Mouse (Mus musculus) megakaryocyte, adult 5-6 weeks (primary cell): ENCODE data around the gene Myo1e. TPM values are rescaled to one million over a fixed set of nuclear protein-coding genes. Genes with fewer than 3 reads are reported as not detected.
"Not testable (repeated sequence)": the region's sequence is repeated elsewhere in the genome, so short reads cannot be mapped to it uniquely, and the experiment has no call there.

Experiments
- ATAC-seq: 2 replicates; pipeline ENCODE4 v1.8.0; 2016; ENCODE audit warnings: mild to moderate bottlenecking, inconsistent platforms; ENCODE audit not compliant: poor library complexity, severe bottlenecking
- total RNA-seq, 2 experiments: library from RNA; stranded (forward) in 1 of 2; stranded (reverse) in 1 of 2; fragments of 153-499, 151-499 nt in 1 of 2; fragments of 221-1000, 200-1000 nt in 1 of 2; gene quantifications; 2 replicates each; pipeline versions ENCODE4 v1.2.3 to v1.2.4; 2015 to 2017

The Myo1e gene
- total RNA-seq, 2 experiments from 2014 or later, result 0.51 TPM; not detected in 1

GRCm38 (mm10) chr9:70249881-70250681 is 42.9 kb downstream of the Myo1e start:
- ATAC-seq, result no peak

GRCm38 (mm10) chr9:70251441-70251985 is 44.4 kb downstream of the Myo1e start:
- ATAC-seq, result no peak

- ATAC-seq, result no peak
Observed at GRCm38 (mm10) chr9:70253016-70253415, 45.9 kb downstream of the Myo1e start.

GRCm38 (mm10) chr9:70255005-70255404 is 47.9 kb downstream of the Myo1e start:
- no peak for ATAC-seq

GRCm38 (mm10) chr9:70256027-70256426 is 48.9 kb downstream of the Myo1e start:
- ATAC-seq, result not testable (repeated sequence)

GRCm38 (mm10) chr9:70257289-70258101 is 50.3 kb downstream of the Myo1e start:
- peak; percentile 28; the same call in 1 of the 2 replicates for ATAC-seq

GRCm38 (mm10) chr9:70260324-70260841 is 53.2 kb downstream of the Myo1e start:
- ATAC-seq, result peak; percentile 92

GRCm38 (mm10) chr9:70261646-70262045 is 54.5 kb downstream of the Myo1e start:
- no peak for ATAC-seq

GRCm38 (mm10) chr9:70263134-70263533 is 56.0 kb downstream of the Myo1e start:
- no peak for ATAC-seq

- no peak for ATAC-seq
Observed at GRCm38 (mm10) chr9:70263735-70264134, 56.6 kb downstream of the Myo1e start.

GRCm38 (mm10) chr9:70265513-70265912 is 58.4 kb downstream of the Myo1e start:
- ATAC-seq, result no peak

GRCm38 (mm10) chr9:70266186-70266585 is 59.0 kb downstream of the Myo1e start:
- no peak for ATAC-seq

- ATAC-seq, result no peak
Observed at GRCm38 (mm10) chr9:70267108-70267507, 60.0 kb downstream of the Myo1e start.

- ATAC-seq, result no peak
Observed at GRCm38 (mm10) chr9:70269349-70269748, 62.2 kb downstream of the Myo1e start.

GRCm38 (mm10) chr9:70270468-70270867 is 63.3 kb downstream of the Myo1e start:
- no peak for ATAC-seq

- ATAC-seq, result no peak
Observed at GRCm38 (mm10) chr9:70271137-70271536, 64.0 kb downstream of the Myo1e start.

- no peak for ATAC-seq
Observed at GRCm38 (mm10) chr9:70271631-70272030, 64.5 kb downstream of the Myo1e start.

- no peak for ATAC-seq
Observed at GRCm38 (mm10) chr9:70274071-70274470, 66.9 kb downstream of the Myo1e start.

GRCm38 (mm10) chr9:70274476-70274875 is 67.3 kb downstream of the Myo1e start:
- ATAC-seq, result no peak

- no peak for ATAC-seq
Observed at GRCm38 (mm10) chr9:70274887-70275555, 67.9 kb downstream of the Myo1e start.

GRCm38 (mm10) chr9:70277076-70277475 is 69.9 kb downstream of the Myo1e start:
- no peak for ATAC-seq
